Mouse (Mus musculus) layer of hippocampus, postnatal 36 days (tissue): ENCODE measurements around the gene Ctsll3. TPM values are rescaled to one million over a fixed set of nuclear protein-coding genes. Genes with fewer than 3 reads are reported as not detected.

ENCODE experiments used
- DNase-seq, 2 experiments: peaks; one replicate each; pipeline ENCODE4 v3.0.0; 2022
- total RNA-seq, 2 experiments: library from RNA; stranded (reverse); gene quantifications; 2 replicates each; pipeline ENCODE4 v1.2.3; 2021

Gene Ctsll3
- not detected for total RNA-seq

DNA sequence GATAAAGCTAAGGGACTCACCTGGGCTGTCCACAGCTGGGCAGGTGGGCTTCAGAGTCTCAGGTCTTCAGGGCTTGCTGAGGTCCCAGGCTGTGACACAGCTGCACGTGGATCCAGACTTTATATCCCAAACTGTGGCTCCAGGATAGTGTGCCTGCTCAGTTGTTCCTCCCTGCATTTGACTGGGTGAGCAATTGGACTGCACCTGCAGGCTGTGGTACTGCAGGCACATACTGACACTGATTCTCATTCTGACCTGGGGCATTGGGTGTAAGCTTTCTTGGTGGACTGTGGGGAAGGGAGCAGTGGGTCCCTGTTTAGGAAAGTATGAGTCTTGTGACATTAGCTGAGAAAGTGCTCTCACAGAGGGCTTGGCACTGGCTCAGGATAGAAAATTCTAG, at the start of gene Ctsll3:
Gene Ctsll3 (minus strand): TSS at position 101 of the 400 bp plus-strand sequence.
- DNase-seq: no peak

DNA sequence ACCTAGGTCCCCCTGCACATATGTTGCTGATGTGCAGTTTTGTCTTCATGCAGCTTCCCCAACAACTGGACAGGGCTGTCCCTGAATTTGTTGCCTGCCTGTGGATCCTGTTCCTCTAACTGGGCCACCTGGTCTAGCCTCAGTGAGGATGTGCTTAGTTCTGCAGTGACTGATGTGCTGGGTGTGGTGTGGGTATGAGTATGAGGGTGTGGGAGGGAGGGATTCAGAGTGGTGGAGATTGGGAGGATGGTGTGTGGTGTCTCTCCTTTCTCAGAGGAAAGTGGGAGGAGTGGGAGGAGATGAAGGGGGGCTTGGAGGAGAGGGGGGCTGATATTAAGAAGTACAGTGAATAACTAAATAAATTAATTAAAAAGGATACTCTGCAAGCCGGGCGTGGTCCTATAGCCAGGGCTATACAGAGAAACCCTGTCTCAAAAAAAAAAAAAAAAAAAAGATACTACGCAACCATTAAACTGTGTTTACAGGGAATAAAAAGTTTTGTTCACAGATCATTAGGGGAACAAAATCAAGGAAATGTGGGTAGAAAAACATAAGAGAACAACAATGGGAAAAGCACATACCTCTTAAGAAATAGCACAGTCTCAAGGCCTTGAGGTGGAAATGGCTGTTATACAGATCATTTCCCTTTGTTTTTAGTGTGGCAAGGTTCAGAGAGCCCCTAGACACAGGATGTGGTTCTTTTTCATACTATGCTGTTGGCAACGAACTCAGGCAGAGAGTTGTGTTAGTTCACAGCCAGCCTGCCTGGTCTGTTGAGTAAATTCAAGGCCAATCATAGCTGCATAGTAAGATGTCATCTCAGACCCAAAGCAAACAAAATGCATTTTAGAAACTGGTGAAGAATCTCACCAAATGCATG, 45.8 kb upstream of the Ctsll3 start:
- DNase-seq: no peak

DNA sequence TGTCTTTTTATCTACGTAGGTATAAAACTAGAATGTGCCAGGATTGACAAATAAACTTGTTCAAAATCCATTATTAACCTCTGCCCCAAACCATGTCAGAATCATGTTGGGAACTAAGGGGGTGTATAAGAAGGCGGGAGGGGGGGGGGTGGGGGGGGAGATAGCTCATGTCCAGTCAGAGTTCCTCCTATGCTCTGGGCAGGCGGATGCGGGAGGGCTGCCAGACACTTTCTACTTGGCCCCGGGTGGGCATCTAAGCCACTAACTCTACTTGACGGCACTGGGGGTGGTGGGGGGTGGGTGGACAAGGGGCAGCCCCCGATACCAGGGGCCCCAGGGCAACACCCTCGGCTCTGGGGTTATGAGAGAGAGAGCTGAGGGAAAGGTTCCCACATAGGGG, 40.5 kb upstream of the Ctsll3 start:
- no peak for DNase-seq

DNA sequence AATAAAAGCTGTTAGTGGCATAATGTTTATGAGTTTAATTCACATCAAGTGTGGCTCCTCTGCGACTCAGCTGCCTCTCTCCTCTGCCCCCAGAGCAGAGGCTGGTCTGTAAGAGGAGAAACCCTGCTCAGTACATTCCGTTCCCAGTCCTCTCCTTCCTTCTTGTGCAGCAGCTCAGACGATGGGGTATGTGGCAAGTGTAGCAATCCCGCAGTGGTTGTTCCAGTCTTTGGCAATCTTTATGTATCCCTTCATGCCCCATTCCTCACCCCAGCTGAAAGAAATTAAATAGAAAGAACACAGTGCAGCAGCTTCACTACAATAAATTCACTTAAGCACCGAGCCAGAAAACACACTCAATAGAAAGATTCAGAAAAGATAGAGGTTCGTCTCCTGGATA, 40.1 kb upstream of the Ctsll3 start:
- DNase-seq: no peak

DNA sequence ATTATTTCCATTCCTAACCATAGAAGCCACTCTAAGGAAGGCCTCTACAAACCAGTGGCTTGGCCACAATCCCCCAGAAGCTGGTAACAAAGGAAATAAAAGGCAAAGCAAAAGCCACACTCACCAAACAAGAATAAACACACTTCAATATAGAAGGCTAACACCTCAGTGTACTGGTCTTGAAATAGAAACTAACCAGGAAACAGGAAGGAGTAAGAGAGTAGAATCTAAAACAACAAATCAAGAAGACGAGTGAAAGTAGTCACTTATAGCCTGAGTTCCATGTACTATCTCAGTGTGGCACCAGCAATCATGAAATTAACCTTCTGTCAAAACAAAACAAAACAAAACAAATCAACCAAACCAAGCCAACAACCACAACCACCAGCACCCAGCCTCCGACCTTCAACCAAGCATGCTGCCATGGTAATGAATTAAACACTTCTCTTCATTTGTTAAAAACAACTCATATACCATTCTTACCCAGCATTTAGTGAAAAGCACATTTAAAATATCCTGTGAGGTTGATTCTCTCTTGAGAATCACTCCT, 36.8 kb upstream of the Ctsll3 start:
- DNase-seq: no peak

DNA sequence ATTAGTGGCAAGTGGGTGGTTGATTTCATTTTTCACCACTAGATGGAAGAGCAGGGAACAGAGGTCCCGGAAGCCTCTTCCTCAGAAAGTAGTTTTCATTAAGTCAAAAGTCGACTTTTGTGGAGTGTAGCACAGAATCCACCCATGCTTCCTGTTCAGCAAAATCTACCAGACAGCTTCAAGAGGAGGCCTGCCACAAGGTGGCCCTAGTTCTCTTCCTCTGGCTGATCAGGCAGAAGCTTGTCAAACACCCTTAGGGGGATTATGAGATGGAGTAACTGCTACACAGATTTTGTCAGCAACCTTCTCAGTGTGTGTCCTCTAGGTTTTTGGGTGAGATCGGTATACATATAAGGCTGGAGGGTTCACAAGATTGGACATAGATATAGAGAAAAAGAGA, 23.4 kb upstream of the Ctsll3 start:
- no peak for DNase-seq

DNA sequence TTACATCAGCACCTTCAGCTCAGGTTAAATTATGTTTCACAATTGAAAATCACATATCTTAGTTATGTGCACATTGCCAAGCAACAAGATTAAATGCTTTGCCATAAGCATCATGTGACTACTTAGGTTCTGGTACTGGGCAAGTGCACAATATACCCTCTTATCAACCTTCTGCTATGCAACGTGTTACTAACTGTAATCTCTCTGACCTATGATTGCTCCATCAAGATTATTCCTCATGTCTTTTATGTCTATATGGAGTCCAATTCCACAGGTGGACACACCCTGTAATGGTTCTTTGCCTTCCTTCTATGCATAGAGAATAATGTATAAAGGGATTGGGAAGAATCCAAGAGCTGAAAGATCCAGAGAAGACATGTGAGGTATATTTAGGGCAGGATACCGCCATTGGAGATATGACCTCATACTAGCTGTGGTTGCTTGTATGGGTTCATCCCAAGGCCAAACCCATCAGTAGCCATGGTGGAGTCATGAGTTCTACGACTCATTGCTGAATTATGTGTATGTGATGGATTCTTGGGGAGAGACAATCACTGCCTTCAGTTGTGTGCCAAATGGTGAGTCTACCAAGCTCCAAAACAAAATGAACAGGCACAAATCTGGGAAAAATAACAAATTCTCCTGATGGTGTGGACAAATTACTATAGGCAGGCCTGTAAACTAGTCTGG, 18.0 kb upstream of the Ctsll3 start:
- DNase-seq: no peak

DNA sequence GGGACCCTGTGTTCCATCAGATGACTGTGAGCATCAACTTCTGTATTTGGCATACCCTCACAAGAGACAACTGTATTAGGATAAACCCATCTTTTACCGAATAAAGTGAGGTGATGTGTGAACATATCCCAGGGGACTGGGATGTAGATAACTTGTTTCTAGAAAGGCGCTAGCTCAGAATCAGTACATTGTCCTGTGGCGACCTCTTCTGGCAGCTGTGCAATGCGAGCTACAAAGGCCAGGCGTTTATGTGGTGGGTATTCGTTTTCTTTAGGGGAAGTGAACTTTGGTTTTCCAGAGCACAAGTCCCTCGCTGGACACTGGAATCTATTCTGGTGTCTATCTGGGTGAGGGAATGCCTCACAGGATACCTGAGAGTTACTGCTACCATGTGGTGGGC, 16.8 kb upstream of the Ctsll3 start:
- peak; percentile 15 to 16 for DNase-seq

DNA sequence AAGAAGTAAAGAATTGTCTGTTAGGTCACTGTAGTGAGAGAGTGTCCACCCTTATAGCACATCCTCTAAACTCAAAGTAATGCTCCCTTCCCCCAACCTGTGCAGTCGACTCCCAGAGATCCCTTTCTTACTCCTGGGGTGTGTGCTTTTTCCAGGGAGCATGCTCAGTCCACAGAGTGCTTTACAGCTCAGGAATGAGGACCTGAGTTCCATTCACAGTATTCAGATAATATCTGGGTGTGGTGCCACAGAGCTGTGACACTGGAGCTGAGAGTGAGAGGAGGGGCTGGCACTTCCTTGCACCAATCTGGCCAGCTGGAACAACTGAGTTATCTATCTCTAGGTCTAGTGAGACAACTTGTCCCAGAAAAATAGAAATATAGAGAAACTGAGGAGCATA, 11.1 kb upstream of the Ctsll3 start:
- no peak for DNase-seq

DNA sequence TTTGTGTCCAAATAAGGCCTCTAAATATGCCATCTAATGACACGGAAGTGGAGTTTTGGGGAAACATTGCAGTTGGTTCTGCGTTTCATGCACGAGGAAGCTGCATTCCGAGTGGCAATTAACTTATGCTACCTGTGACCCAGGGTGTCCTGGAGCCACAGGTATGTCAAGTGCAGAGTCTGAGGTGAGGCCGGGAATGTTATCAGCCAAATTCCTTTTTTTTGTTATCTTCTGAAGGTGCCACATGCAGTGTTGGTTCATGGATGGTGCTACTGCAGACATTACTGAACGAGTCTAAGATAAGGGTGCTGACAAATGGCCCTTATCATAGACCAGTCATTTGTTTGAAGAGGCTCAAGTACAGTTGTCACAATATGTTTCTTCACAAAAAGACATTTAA, 10.1 kb upstream of the Ctsll3 start:
- DNase-seq: no peak

DNA sequence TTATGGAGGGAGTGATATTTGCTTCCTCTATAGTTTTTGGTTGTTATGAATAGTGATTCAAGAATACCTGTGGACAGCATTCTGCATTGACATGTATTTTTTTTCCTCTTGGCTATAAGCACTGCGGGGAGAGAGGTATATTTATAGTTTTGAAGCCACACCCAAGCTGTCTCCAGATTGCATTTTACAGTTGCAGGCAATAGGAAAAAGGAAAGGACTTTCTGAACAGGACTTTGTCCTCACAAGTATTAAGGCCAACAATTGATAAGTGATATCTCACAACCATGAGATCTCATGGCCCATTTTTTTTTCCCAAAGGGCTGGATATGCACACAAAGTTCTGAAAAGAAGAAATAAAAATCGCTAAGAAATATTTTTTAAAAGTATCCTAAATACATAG, 7.0 kb upstream of the Ctsll3 start:
- DNase-seq: no peak

DNA sequence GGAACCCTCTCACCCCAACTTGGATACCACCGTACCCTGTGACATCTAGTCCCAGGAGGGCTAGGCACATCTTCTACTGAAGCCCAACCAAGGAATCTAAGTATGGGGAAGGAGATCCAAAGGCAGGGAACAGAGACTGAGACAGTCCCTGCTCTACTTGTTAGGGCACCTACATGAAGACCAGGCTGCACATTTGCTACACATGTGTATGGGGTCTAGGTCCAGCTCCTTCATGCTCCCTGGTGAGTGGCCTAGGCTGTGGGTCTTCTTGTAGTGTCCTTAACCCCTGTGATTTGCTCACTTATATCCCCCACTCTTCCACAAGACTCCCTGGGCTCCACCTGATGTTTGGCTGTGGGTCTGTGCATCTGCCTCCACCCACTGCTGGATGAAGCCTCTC, 13.2 kb downstream of the Ctsll3 start:
- no peak for DNase-seq

DNA sequence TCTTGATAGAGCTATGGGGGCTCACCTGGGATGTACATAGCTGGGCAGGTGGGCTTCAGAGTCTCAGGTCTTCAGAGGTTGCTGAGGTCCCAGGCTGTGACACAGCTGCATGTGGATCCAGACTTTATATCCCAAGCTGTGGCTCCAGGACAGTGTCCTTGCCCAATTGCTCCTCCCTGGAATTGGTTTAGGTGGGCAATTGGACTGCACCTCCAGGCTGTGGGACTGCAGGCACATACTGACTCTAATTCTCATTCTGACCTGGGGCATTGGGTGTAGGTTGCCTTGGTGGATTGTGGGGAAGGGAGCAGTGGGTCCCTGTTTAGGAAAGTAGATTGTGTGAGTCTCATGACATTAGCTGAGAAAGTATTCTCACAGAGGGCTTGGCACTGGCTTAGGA, 16.4 kb downstream of the Ctsll3 start, which contains the start of gene BC051665:
Gene BC051665 (minus strand): TSS at position 101 of the 400 bp plus-strand sequence.
- no peak for DNase-seq

DNA sequence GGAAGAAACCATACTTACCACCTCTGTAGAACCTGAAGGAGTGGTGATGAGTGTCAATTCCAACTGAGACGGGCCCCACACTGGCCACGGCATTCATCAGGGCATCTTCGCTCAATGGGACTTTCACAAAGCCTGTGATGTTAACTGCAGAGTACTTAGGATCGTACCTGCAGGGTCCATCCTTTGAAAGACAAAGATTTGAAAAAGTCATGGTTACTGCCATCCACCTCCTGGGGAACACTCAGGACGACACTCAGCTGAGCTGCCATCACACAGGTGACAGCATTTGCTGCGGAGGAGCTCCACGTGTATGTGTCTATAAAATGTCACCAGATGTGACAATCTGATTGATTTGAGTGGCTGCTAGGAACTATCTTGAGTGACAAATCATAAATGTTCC, 19.3 kb downstream of the Ctsll3 start:
- no peak for DNase-seq

DNA sequence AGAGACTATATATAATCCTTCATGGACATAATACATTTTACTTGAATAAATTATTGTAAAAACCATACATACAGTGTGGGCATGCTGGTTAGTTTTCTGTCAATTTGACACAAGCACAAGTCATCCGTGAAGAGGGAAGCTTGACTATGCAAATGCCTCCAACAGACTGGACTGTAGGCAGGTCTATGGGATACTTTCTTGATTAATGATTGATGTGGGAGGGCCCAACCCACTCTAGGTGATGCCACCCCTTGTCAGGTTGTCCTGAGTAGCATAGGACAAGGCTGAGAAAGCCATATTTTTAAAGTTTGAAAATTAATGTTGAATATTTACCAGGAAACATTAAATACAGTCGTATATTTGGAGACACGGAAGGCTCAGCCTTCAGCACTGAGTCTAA, 22.1 kb downstream of the Ctsll3 start:
- no peak for DNase-seq

DNA sequence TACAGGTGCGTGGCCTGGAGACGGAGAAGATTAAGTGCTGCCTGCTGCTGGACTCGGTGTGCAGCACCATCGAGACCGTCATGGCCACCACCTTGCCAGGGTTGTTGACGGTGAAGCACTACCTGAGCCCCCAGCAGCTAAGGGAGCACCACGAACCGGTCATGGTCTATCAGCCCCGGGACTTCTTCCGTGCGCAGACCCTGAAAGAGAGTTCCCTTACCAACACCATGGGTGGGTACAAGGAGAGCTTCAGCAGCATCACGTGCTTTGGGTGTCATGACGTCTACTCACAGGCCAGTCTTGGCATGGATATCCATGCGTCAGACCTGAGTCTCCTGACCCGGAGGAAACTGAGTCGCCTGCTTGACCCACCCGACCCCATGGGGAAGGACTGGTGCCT, 41.5 kb downstream of the Ctsll3 start:
- DNase-seq: no peak

DNA sequence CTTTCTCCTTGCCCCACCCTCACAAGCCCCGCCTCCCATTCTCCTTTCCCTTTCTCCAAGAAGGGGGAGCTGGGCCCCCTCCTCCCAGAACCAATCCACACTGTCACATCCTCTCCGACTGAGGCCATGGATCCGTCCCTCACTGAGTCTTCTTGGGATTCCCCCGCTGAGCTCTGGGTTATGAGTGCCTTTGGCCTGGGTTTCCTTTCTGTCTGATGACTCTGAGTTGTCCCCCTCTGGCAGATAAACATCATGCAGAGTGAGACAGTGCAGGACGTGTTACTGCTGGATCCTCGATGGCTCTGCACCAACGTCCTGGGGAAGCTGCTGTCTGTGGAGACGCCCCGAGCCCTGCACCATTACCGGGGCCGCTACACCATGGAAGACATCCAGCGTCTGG, 42.3 kb downstream of the Ctsll3 start:
- no peak for DNase-seq

DNA sequence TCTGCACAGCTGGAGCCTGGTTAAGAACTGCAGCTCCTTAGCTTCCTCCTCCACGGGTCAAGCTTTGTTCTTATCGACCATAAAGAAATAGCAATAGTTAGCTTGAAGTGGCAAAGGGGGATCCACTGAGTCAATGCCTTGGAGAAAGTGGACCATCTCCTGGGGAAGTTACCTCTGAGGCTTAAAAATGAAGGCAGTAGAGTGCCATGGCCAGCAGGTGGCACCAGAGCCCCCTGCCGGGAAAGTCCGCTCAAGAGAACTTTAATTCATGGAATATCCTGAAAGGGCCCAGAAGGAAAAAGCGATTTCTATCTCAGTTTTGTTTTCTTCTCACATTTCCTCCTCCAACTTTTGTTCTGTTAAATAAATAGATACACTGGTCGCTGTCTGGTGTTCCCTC, 43.5 kb downstream of the Ctsll3 start:
- DNase-seq: peak in 1 of 2 experiments; percentile 35

DNA sequence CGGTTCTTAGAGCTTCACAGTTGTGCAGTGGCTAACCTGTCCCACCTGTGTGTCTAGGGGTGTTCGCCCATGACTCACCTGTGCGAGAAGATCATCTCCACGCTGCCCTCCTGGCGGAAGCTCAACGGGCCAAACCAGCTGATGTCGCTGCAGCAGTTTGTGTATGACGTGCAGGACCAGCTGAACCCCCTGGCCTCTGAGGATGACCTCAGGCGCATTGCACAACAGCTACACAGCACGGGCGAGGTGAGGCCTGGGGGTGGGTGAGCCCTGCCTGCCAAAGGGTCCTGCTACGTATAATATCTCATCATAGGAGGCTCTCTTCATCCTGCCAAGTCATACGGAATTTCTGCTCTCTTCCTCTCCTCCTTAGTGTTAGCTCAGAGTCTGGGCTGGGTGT, 45.4 kb downstream of the Ctsll3 start:
- no peak for DNase-seq

DNA sequence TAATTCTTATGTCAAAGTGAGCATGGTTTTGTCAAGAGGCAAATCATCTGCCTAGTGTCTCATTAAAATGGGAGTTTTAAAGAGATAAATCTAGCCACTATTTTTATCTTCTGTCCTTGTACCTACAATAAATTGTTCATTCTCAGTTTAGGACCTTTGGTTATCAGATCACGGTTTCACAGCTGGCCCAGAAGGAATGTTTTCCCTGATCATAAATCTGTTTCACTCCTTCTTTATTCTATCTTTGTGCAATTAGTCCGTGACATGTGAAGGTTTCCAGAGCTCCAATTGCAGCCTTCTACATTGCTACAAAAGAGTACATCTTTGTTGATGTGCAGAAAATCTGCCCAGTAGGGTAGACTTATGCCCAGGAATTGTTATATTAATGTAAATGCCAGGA, 47.4 kb downstream of the Ctsll3 start:
- DNase-seq: no peak

DNA sequence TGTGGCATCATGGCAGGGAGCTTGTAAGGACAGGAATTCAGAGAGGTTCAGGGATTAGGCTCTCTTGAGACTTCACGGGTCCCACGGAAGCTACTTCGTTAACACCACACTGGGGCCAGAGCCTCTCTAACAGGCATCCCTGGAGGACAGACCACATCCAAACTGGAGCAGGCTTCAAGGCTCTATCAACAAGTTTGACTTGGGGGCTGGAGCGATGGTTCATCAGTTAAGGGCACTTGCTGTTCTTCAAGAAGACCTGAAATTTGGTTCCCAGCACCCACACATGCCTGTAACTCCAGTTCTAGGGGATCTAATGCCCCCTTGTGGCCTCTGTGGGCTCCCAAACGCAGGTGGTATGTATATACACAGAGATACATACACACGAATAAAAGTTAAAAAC, 49.4 kb downstream of the Ctsll3 start:
- DNase-seq: no peak

DNA sequence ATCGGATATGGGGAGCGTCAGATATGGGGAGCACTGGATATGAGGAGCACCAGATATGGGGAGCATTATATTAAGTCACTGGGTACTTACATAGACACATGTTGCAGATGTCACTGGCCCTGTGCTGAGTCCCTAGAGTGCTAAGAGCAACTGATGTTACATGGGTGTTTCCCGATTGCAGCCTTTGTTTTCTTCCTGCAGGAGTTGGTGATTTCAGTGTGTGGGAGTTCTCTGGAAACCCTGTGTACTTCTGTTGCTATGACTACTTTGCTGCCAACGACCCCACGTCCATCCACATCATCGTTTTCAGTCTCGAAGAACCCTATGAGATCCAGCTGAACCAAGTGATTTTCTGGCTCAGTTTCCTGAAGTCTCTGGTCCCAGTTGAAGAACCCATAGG, 51.7 kb downstream of the Ctsll3 start:
- no peak for DNase-seq

DNA sequence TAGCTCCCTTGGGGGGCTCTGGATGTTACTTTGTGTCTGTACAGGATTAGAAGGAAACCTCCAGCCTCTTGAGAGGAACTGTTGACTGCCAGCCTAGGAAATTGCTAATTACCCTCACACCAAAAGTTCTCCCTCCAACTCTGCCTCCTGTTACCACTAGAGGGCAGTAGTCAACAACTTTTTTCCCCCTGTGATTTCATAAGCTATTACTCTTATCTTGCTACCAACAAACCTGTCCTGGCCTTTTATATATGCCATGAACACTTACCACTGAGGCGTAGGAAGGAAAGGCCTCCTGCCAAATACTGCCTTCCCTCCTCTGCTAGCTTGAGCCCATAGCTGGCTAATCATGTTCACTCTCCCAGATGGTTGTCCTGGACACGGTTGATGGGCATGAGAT, 54.1 kb downstream of the Ctsll3 start:
- no peak for DNase-seq
